7 mouse cellular contexts compared by ENCODE assay signal in genomic region chr5:3342771-3343565, GRCm38 (mm10). TPM values are rescaled to one million over a fixed set of nuclear protein-coding genes. Genes with fewer than 3 reads are reported as not detected.
DNase-seq lines count a peak whose midpoint lies in the region; ATAC-seq and TF ChIP-seq lines count a peak whose summit lies in the region.

No protein-coding gene starts in this region.

- TF ChIP-seq CTCF in E14TG2a.4 (conservative IDR thresholded peaks at IDR 0.05; ENCODE audit: low read length), result no peak

- peak; percentile 79 for DNase-seq in ZHBTc4 (ENCODE audit: low read depth, low spot score)
- peak; percentile 40 for DNase-seq in kidney, postnatal 10 days
- peak; percentile 69 for DNase-seq in lung, postnatal 10 days
- peak; percentile 34 for DNase-seq in right cerebral cortex, postnatal 4 days

- under 1% methylated on average over 46 of the region's 46 CpGs for WGBS in embryonic facial prominence, embryonic 12.5 days
- under 1% methylated on average over 46 of the region's 46 CpGs for WGBS in heart, embryonic 13.5 days

- H3K9me3 ChIP-seq in E14TG2a.4 (ENCODE audit: low read length), result no peaks in the 10 kb centered on the region
- H3K9me3 ChIP-seq in embryonic facial prominence, embryonic 12.5 days, result no peaks in the 10 kb centered on the region
- no peaks in the 10 kb centered on the region for H3K9me3 ChIP-seq in heart, embryonic 13.5 days

- peak overlapping the region; percentile 67 for H3K9ac ChIP-seq in embryonic facial prominence, embryonic 12.5 days
- peak overlapping the region; percentile 91 for H3K9ac ChIP-seq in heart, embryonic 13.5 days

- peak; percentile 57 for ATAC-seq in embryonic facial prominence, embryonic 12.5 days (ENCODE audit: insufficient number of reproducible peaks, insufficient read depth, low FRiP score, low TSS enrichment)
- ATAC-seq in heart, embryonic 13.5 days (ENCODE audit: extremely low read depth, insufficient number of reproducible peaks, low FRiP score, low TSS enrichment), result peak; percentile 45; the same call in 1 of the 2 replicates

- H3K27me3 ChIP-seq in E14TG2a.4 (ENCODE audit: insufficient read depth, low read length), result no peaks in the 10 kb centered on the region
- H3K27me3 ChIP-seq in embryonic facial prominence, embryonic 12.5 days, result no peaks in the 10 kb centered on the region
- no peaks in the 10 kb centered on the region for H3K27me3 ChIP-seq in heart, embryonic 13.5 days (replicated peaks)

- H3K4me3 ChIP-seq in E14TG2a.4 (replicated peaks; ENCODE audit: low read length), result peak overlapping the region; percentile 89
- peak overlapping the region; percentile 61 for H3K4me3 ChIP-seq in embryonic facial prominence, embryonic 12.5 days
- peak overlapping the region; percentile 86 for H3K4me3 ChIP-seq in heart, embryonic 13.5 days

- peak overlapping the region; percentile 84 for H3K27ac ChIP-seq in embryonic facial prominence, embryonic 12.5 days
- H3K27ac ChIP-seq in heart, embryonic 13.5 days (replicated peaks), result peak overlapping the region; percentile 94

- peaks cover 18% of the 10 kb centered on the region for H3K36me3 ChIP-seq in E14TG2a.4 (ENCODE audit: insufficient read depth, low read length)
- no peaks in the 10 kb centered on the region for H3K36me3 ChIP-seq in embryonic facial prominence, embryonic 12.5 days
- peaks cover 11% of the 10 kb centered on the region for H3K36me3 ChIP-seq in heart, embryonic 13.5 days

- peaks cover 18% of the 10 kb centered on the region for H3K4me1 ChIP-seq in E14TG2a.4 (replicated peaks; ENCODE audit: low read depth, low read length)
- H3K4me1 ChIP-seq in embryonic facial prominence, embryonic 12.5 days, result no peaks in the 10 kb centered on the region
- H3K4me1 ChIP-seq in heart, embryonic 13.5 days, result peaks cover 6% of the 10 kb centered on the region

- H3K4me2 ChIP-seq in embryonic facial prominence, embryonic 12.5 days (replicated peaks), result peak overlapping the region; percentile 78
- H3K4me2 ChIP-seq in heart, embryonic 13.5 days, result peak overlapping the region; percentile 92

RNA-seq across cellular contexts. Expression of gene Cdk6, which starts 1.7 kb away (rescaled TPM):
- polyA plus RNA-seq in embryonic facial prominence, embryonic 12.5 days (2016; fragmentation: Nextera tagmentation; extraction: Ambion mirVana), result 28.6 and 31.0 TPM in 2 replicates
- polyA plus RNA-seq in heart, embryonic 13.5 days (2015; fragmentation: Nextera tagmentation; extraction: Ambion mirVana), result 28.1 and 30.9 TPM in 2 replicates

Comparison
In these comparisons a context has a peak if more than half of its experiments do, and no peak if none do; other contexts are left out.
1. Peak in every context shown above with its lines: DNase-seq, ATAC-seq, H3K4me3 ChIP-seq and H3K27ac ChIP-seq.